Mouse (Mus musculus) gastrocnemius, adult 2 months (tissue): ENCODE results near the gene Sec24b. TPM values are rescaled to one million over a fixed set of nuclear protein-coding genes. Genes with fewer than 3 reads are reported as not detected.
A peak's percentile ranks its signal among the peaks of the same experiment; 100 is the strongest.

Source experiments
- DNase-seq: peaks from one replicate; pipeline ENCODE4 v3.0.0; 2022
- H3K27ac ChIP-seq: fragments of 200-600 bp; 2 replicates; pipeline ENCODE4 v1.8.1; 2022; ENCODE audit warnings: mild to moderate bottlenecking
- H3K4me3 ChIP-seq: fragments of 200-600 bp; 2 replicates; pipeline ENCODE4 v1.8.1; 2022; ENCODE audit warnings: mild to moderate bottlenecking, moderate library complexity
- CTCF ChIP-seq: fragments of 200-600 bp; IDR thresholded peaks from 2 replicates; pipeline ENCODE4 v1.8.1; 2022; ENCODE audit warnings: antibody characterized with exemption, mild to moderate bottlenecking, moderate library complexity
- intact Hi-C: fragments of 180-260 bp; cut with DNase I; formaldehyde crosslinking; loops from one replicate; pipeline ENCODE4 v1.15.1; 2025
- long read RNA-seq, 2 experiments: library from polyadenylated mRNA; stranded (forward); transcript quantifications; one replicate each; pipeline ENCODE4 v2.0.0; 2021
- total RNA-seq, 2 experiments: library from RNA; stranded (reverse); gene quantifications; 2 replicates each; pipeline ENCODE4 v1.2.3; 2021

Gene Sec24b
- 10 to 100 TPM; 24.9 to 28.8 TPM for total RNA-seq
- long read RNA-seq, experiment 1, full-length matches to known transcripts, result 8 of 19 reads
- long read RNA-seq, experiment 1, partial matches to known transcripts, result 5 of 19 reads
- long read RNA-seq, experiment 1, other reads (novel, unspliced or antisense), result 6 of 19 reads
- long read RNA-seq, experiment 2, full-length matches to known transcripts, result 2 of 14 reads
- long read RNA-seq, experiment 2, partial matches to known transcripts, result 8 of 14 reads
- long read RNA-seq, experiment 2, other reads (novel, unspliced or antisense), result 4 of 14 reads

DNA sequence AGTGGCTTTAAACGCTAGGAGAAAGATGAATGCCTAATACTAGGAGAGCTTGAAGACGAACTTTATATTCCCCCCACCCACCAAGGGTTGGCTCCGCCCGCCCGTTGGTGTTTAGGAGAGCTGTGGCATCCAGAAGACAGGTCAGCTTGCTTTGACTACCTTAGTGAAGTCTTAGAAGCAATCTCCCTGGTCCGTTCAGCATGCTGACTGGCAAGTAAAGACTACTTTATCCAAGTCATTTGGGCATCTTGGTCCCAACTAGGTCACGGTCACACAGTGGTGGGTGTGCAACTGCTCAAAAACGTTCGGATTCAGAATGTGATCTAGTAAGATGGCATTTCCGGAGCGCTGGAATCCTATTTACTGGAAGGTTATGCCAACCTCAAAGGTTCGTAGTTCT lies at the start of gene Sec24b:
Gene Sec24b, minus strand, starts transcription at position 273 of the 400 bp plus-strand sequence.
- peak within 1 kb of the TSS; percentile 80 for H3K4me3 ChIP-seq
- intact Hi-C loops, result loop anchor here (5.0 kb wide), 1 partner anchor 229 kb away; the partner anchor contains the start of gene Gar1
- peak within 1 kb of the TSS; percentile 89 for H3K27ac ChIP-seq
- no peak for DNase-seq
- TF ChIP-seq CTCF, result no peak

DNA sequence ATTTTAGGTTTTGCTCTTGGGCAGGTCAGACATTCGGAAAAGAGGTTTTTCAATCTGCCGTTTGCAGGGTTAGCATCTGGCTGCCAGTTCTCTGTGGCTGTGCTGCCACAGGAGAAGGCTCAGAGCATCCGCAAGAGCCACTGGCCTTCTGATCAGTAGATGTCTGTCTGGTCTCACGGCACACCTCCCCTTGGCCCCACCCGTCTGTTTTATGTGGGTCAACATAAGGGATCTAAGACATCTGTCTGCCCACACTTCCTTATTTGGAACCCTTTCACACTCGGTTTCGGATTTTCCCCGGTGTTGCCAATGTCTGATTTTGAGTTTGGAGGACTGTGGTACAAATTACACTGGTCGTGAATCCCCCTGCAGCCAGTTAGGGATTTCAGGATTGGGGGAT lies 43.1 kb upstream of the Sec24b start:
- DNase-seq, result no peak
- H3K27ac ChIP-seq, result no peak overlapping the region
- intact Hi-C loops, result no loop called here
- no peak overlapping the region for H3K4me3 ChIP-seq
- no peak for TF ChIP-seq CTCF

DNA sequence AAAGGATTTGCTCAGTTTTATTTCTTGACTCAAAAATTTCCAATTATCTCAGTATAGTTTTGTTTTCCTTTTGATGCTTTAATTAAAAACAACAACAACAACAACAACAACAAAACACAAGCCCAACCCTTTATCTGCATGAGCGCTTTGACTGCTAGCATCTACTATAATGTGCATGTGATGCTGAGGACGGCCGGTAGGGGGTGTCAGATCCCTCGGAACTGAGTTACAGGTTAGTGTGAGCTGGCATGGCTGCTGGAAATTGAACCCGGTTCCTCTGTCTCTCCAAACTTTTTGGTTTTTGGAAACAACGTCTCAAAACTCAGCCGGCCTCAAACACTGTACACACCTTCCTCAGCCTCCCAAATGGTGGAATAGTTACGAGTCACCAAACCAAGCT lies 42.1 kb upstream of the Sec24b start:
- no peak overlapping the region for H3K27ac ChIP-seq
- H3K4me3 ChIP-seq, result no peak overlapping the region
- intact Hi-C loops, result no loop called here
- peak; percentile 37 for DNase-seq
- TF ChIP-seq CTCF, result peak; percentile 51

DNA sequence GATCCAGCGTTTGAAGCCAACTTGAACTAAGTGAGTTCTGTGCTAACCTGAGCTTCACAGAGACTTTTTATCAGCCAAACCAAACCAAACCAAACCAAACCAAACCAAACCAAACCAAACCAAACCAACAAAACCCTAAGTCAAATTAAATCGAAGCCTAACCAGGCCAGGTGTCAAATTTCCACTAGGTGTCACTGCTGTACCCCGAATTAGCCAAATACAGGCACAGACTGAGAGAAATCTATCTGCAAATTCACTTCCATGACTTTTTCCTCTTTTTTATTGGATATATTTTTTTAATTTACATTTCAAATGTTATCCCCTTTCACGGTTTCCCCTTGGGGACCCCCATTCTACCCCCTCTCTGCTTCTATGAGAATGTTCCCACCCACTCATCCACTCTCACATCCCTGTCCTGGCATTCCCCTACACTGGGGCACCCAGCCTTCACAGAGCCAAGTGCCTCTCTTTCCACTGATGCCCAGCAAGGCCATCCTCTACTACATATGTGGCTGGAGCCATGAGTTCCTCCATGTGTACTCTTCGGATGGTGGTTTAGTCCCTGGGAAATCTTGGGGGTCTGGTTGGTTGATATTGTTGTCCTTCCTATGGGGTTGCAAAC lies 33.9 kb upstream of the Sec24b start:
- peak; percentile 63 for TF ChIP-seq CTCF
- intact Hi-C loops, result loop anchor here (2.0 kb wide), 1 partner anchor 596 kb away; no protein-coding TSS in a partner anchor

DNA sequence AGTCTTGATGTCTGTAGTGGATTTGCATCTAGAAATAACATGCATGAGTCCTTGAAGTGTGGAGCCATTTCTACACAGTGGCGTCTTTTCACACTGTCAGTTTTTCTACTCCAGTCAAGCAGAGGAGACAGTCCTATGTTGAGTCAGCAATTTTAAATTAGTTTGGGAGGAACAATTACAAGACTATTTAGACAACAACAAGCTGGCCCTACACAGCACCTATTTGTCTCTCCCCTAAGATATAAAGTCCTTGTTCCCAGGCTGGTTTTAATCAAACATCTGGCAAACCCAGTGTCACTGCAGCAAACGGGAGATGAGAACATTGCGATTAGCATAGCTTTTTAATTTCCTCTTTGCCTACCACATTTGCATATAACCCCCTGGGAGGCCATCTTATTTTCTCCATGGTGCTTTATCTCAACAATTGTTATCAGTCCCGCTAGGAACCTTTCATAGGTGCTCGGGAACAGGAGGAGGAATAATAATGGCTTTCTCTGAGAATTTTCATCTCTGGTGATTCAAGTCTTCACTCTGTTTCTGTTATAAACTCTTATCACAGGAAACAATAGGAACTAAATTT lies 32.9 kb upstream of the Sec24b start:
- Histone ChIP-seq H3K4me3 (no peak overlapping the region), H3K27ac (no peak overlapping the region)
- DNase-seq, result no peak
- intact Hi-C loops, result loop anchor here (2.0 kb wide), 1 partner anchor 597 kb away; no protein-coding TSS in a partner anchor
- no peak for TF ChIP-seq CTCF

More for the DNA sequence above, 33.9 kb upstream of the Sec24b start:
- DNase-seq, result no peak
- Histone ChIP-seq H3K4me3 (no peak overlapping the region), H3K27ac (no peak overlapping the region)

DNA sequence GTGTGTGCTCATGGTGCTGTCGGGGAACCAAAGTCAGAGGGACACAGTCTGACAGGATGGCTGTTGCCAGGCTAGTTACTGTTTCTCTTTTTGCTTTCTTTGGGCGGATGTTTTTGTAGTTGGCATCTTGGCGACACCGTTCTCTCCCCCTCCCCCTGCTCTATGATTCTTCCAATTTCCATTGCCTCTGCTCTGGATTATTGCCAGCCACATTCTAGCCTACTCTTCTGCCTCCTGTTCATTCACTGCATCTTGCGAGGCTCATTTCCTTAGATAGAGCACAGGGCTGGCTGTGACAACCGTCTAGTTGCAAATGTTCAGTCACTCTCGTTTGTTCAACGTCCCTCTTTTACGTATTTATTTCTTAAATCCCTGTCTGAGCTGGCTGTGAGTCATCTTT lies 29.1 kb upstream of the Sec24b start:
- no peak for TF ChIP-seq CTCF
- no peak for DNase-seq
- intact Hi-C loops, result no loop called here
- H3K4me3 ChIP-seq, result no peak overlapping the region
- no peak overlapping the region for H3K27ac ChIP-seq

DNA sequence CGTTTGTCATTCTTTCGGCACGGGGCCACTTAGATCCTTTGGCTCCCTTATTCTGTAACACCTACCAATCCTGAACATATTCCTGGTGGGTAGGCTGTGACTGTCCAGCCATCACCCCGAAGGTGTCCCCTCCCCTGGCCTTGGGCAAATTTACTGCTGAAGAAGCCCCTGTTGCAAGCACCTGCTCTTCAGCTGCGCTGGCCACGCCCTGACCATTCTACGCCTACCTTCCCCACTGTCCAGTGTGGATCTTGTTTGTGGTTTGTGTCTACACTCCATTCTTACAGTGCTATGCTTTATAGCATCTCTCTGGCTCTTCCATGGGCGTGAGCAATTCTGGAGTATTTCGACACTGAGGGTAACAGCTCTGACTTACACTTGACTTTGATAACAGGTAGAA lies 27.3 kb upstream of the Sec24b start:
- DNase-seq, result no peak
- Histone ChIP-seq H3K27ac (no peak overlapping the region), H3K4me3 (no peak overlapping the region)
- intact Hi-C loops, result no loop called here
- TF ChIP-seq CTCF, result no peak

DNA sequence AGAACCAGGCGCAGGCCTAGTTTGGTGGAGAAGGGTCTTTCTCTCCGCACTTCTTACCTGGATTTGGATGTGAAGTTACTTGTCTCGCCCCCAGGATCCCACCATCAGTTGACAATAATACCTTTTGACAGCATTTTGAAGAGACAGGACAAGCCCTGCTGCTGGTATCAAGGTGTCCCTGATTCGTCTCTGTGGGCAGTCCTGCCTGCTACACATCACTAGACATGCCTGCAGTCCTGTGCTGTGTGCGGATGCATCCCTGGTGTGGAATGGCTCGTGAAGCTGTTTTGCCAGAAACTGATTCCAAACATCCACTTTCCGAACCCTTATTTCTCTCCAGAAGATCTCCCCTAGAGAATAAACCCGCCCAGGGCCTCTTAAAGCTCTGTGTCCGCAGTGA lies 26.1 kb upstream of the Sec24b start:
- Histone ChIP-seq H3K4me3 (no peak overlapping the region), H3K27ac (no peak overlapping the region)
- intact Hi-C loops, result no loop called here
- TF ChIP-seq CTCF, result no peak
- DNase-seq, result no peak

DNA sequence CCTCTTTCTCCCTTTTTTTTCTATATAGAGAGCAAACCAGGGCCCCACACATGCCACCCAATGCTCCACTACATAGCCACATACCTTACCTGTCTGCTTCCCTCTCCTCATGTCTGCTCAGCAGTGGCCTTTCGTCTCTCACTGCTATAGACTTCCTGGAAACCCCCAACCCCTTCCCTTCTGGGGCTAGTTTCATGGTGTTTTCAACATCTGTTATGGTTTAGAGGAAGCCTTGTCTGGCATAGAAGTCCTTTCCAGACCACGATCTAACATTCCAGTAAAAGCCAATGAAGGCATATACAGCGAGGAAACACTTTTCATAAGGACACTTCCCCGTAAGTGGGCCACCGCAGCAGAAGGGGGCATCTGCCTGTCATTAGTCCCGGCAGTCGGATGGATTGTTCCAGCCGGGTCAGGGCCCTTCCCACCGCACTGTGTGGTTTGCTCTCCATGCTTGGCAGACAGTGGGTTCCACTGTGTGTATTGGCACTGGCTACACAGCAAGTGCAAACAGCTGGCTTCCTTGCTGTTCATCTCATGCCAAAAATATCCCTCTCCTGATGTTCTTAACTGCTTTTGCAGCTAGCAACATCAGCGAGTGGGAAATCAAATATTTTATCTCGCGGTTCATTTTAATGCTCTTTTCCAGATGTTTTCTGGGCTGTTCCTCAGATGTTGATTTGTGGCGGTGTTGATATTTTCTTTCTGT lies 25.2 kb upstream of the Sec24b start:
- no peak for TF ChIP-seq CTCF
- peak overlapping the region; percentile 28 for H3K4me3 ChIP-seq
- H3K27ac ChIP-seq, result no peak overlapping the region
- intact Hi-C loops, result no loop called here
- DNase-seq, result peak; percentile 36

DNA sequence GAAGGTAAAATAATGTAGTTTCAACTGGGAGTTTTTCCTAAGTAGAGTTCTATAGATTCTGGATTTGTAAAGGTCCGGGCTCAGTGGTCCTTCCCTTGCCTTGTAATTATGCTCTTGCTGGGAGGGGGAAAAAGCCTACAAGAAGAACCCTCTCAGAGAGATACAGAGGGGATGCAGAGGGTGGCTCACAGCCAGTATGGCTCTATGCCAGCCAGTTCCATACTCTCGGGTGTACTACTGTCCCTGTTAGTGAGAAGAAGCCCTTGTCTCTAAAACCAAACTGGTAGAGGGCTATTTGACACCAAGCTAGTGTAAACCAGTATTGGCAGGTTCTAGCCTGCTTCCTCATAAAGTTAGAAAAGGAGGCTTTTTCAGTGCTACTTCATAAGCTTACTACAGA lies 22.0 kb upstream of the Sec24b start:
- intact Hi-C loops, result no loop called here
- no peak for TF ChIP-seq CTCF
- no peak overlapping the region for H3K4me3 ChIP-seq
- DNase-seq, result no peak
- no peak overlapping the region for H3K27ac ChIP-seq

DNA sequence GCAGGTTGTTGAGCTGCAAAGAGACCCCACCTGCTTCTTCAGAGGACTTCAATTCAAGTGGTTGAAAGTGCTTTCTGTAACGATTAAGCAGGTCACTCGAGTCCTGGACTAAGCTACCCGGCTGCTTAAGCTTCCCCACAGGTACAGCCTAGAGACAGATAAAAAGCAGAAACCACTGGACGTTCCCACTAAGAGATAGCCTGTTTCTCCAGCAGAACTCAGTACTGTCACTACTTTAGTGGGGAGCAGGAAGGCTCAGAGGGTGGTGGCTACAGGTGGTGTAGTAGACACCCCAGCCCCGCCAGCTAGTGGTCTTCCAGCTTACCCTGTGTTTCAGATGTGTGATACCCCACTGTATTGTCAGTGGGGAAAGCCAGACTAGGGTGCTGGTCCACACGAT lies 19.3 kb upstream of the Sec24b start:
- no peak for TF ChIP-seq CTCF
- Histone ChIP-seq H3K4me3 (no peak overlapping the region), H3K27ac (no peak overlapping the region)
- intact Hi-C loops, result loop anchor here (2.0 kb wide), 1 partner anchor 218 kb away; no protein-coding TSS in a partner anchor
- DNase-seq, result no peak

DNA sequence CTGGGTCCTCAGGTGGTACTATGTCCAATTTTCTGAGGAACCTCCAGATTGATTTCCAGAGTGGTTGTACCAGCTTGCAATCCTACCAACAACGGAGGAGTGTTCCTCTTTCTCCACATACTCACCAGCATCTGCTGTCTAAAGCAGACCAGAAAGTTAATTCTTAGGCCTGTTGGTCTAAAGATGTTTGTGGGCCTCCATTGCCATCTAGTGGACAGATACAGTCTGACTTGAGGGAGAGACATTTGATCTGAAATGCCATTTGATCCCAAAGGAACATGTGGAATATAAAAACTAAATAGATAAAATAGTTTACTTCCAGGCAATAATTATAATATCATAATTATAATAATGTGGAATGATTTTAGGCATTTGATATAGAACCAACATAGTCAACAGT lies 18.4 kb upstream of the Sec24b start:
- intact Hi-C loops, result loop anchor here (1.0 to 2.0 kb wide), 2 partner anchors 161 to 217 kb away; no protein-coding TSS in a partner anchor
- TF ChIP-seq CTCF, result peak; percentile 91
- Histone ChIP-seq H3K27ac (no peak overlapping the region), H3K4me3 (no peak overlapping the region)
- DNase-seq, result peak; percentile 52

DNA sequence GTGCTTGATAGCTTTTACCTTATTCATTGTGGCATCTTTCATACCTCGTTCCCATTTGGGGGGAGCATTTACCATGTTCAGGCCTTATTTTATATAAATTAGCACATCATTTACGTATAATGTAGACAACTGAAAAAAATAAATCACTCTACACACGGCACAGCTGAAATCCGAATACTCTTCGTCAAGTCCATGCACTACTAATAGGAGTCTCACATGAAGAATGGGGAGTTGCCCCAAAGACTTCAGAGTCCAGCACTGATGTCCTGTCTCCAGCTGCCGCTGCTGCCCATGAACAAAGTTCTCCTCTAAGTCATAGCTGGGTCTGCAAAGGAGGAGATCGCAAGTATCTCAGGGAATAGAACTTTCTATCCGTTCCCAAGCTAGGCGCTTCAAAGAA lies 15.9 kb upstream of the Sec24b start:
- TF ChIP-seq CTCF, result no peak
- no peak overlapping the region for H3K27ac ChIP-seq
- intact Hi-C loops, result no loop called here
- no peak for DNase-seq
- no peak overlapping the region for H3K4me3 ChIP-seq
